Mouse (Mus musculus) thymus, postnatal 25 days (tissue): Measurements from ENCODE around the gene Atxn1.

Experiments
- DNase-seq: peaks from one replicate; pipeline ENCODE4 v3.0.0; 2022

Gene Atxn1

DNA sequence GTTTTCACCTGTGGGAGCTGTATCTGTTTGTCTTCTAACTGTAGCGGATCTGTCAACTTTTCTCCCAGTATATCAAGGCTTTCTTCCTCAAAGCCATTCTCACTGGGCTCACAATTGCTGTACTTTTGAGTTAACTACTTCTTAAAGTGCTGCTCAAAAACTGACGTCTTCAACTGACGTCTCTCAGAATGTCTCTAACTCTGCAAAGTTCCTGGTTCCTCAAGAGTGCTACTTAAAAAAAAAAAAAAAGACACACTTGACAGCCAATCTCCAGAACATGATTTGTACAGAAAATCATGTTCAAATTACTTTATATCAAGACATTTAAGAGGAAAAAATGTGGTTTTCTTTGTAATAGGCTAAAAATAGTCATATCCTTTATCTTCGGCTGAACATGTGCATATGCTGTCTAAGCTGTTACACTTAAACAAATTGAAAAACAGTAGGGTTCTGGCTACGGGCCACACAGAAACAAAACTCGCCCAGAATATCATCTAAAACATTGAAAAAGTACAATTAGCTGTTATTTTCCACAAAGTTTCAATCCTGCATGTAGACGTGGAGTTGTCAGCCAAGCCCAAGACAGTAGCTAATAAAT, 249.1 kb downstream of the Atxn1 start:
- DNase-seq: no peak

GRCm38 (mm10) chr13:45710041-45710440, 254.8 kb downstream of the Atxn1 start:
- DNase-seq: no peak

DNA sequence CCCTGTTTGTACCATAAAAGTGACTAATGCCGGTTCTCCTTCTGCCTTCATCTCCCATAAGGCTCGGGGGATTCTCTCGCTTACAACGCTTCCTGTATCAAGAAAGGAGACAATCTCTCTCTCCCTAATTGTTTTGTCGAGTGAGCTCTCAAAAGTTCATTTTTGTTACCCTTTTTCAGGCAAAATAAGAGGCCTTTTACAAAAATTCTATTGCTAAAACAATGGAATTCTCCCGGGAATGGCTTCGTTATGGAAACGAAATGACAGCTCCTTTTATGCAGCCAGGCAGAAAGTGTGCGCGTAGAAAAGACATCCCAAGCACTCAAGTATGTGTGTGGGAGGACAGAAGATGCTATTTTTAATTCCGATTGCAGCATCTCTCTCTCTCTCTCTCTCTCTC, 255.4 kb downstream of the Atxn1 start:
- DNase-seq: no peak

DNA sequence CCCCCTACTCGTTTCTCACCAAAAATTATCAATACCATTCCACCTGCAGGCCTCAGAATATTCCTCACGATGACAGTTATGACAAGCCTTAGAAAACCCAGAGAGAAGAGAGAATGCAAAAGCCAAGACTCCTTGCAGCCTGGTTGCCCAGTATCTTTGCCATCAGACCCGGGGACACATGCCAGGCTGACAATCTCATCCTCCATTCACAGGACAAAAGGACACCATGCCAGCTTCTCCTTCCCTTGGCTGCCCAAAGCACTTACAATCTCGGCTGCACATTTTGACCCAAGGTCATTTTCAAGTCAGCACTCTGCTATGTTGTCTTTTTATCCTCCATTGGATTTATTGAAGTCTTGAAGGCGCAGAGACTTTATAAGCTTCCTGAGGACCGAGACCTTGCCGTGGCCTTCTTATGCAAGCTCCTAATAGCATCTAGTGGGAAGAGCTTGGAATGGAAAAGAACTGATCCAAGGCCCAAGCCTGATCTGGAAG, 263.5 kb downstream of the Atxn1 start:
- no peak for DNase-seq

DNA sequence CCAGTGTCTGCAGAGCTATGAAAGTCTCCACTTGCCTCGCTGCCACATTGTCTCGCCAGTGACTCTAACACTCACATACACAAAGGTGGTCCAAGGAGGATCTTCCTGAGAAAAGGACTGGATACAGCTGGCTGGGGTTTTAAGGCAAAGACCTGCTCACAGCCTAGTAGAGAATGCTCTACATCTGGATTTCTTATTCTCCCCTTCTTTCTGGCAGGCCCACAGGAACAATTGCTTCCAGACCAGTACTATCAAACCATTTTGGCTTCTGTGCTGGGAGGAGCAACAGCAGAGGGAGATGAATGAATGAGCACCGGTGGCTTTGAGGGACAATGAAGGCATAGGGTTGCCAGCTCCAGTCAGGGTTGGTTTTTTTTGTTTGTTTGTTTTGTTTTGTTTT, 265.8 kb downstream of the Atxn1 start:
- no peak for DNase-seq

DNA sequence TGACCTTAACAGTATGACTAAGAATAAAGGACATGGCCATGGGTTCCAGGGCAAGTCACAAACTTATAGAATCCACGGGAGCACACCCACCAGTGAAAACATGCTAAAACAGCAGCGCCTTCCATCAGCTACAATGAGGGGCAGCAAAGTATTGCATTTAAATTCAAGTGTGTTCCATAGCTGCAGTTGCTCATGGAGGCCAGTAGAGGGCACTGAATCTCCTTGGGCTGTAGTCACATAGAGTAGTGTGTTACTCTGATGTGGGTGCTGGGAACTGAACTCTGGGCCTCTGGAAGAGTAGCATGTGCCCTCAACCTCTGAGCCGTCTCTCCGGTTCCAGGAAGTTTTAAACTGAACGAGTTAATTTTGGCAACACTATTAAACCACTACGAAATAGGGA, 268.8 kb downstream of the Atxn1 start:
- DNase-seq: no peak

DNA sequence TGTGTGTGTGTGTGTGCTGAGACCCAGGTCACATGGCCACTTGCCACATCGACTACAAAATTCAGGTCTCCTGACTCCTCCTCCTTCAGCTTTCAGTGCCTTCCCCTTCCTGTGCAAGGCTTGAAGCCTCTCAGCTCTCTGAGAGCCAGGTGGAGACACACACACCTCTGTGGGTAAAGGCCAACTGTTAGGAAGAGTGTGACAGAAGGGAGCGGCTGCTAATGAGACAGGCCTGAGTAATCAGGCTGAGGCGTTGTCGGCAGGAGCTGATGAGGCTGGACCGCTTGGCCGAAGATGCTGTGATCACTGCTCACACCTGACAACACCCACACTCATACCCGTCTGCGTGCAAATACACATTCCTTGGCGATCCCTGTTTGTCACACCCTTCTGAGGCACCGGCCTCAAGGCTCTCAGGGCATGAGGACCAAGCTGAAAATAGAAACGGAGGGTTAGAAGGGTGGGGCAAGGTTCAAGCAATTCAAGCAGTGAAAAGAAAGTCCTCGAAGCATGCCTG, 269.8 kb downstream of the Atxn1 start:
- no peak for DNase-seq

GRCm38 (mm10) chr13:45693953-45694352, 270.9 kb downstream of the Atxn1 start:
- no peak for DNase-seq

- DNase-seq: peak; percentile 28
Observed at GRCm38 (mm10) chr13:45693534-45693933, 271.3 kb downstream of the Atxn1 start.

DNA sequence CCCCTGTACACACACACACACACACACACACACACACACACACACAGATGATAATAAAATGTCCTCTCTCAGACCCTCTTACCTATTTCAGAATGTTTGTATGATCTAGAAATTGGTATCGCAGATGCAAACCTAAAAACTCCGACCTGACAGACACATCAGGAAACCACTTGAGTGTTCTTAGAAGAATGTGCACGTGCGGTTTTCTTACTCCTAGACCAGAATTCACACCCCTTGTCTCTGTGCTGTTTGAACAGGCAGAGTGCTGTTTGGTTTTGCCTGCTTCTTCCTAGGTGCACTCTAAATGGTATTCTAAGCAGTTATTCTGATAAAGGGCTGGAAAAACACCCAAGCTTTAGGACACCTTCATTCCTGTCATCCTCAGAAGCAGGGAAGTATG, 271.7 kb downstream of the Atxn1 start:
- DNase-seq: no peak

- DNase-seq: no peak
Observed at GRCm38 (mm10) chr13:45692440-45692839, 272.4 kb downstream of the Atxn1 start.

DNA sequence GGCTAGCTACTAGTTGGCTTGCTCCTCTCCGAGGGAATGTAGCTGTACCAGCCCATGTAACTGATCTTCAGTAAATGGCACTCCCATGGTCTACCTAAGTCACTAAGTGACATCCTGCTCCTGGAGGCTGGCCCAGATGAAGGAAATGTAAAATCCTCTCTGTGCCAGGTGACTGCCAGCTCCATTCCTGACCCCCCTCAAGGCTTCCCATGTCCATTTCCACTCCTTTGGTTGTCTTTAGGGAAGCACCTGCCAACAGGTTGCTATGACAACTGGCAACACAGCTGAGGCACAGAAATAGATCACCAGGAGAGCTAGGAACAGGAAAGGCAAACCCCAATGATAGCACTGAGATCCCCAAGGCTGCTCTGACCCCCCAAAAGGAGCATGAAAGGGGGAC, 274.4 kb downstream of the Atxn1 start:
- no peak for DNase-seq

- no peak for DNase-seq
Observed at GRCm38 (mm10) chr13:45688864-45689263, 275.9 kb downstream of the Atxn1 start.

DNA sequence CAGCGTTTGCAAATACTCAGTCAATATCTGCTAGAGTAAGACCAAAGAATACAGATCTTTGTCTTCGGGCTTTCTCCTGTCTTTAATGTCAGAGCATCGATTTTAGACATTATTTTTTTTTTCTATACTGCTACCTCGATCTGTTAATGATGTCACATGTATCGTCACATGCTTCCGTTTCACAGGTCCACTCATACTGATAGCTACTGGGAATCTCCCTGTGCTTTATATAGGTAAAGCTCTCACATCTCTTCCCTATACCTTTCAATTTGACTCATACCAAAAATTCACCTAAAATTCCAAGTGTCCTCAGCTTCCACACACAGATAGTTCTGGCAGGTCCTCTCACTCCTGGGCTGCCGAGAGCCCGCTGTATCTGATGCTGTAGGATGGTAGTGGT, 277.2 kb downstream of the Atxn1 start:
- DNase-seq: no peak

DNA sequence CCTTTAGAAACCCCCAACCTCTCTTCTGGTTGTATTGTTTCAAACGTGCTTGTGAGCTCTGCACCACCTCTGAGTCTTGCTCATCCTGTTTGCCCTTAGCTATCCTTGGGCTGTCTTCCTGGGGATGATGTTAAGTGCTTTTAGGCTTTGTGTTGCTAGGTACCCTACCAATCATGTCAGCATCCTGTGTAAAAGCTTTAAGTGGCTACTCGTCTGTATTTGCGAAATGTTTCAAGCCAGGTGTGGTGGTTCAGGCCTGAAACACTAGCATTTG, 278.6 kb downstream of the Atxn1 start:
- no peak for DNase-seq

- DNase-seq: no peak
Observed at GRCm38 (mm10) chr13:45685575-45686308, 279.1 kb downstream of the Atxn1 start.

DNA sequence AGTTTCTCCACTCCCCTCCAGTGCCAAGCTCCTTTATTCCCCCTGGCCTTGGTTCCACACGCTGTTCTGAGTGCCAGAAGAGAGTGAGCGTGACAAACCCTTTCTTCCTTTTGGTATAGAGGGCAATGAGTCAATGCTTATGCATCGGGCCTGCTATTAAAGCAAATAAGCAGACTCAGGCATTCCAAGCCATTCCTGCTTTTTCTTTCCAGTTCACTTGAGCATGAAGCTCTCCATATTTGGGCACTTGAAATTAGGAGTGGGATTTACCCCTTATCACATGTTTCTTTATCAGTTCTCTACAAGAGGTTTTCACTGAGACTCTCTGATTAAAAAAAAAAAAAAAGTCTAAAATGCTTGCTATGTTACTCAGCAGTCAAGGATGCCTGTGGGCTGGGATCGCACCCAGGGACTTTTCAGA, 279.9 kb downstream of the Atxn1 start:
- no peak for DNase-seq

GRCm38 (mm10) chr13:45683991-45684390, 280.8 kb downstream of the Atxn1 start:
- DNase-seq: no peak

DNA sequence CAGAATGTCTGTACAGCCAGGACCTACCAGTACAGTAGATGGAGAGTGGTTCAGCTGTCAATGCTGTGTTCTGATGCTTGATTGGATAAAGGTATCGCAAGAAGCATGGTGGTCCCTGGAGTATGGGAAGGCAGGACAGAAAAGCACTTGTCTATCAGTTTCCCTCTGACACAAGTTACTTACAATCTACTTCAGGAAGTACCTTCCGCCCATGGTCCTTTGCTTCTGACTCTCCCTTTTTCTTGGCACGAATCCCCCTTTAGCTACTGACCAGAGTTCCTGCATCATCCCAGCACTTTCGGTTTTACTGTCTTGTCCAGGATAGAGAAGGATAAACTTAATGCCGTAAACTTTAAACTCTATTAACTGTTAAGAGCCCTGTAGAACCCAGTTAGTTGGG, 283.6 kb downstream of the Atxn1 start:
- no peak for DNase-seq

DNA sequence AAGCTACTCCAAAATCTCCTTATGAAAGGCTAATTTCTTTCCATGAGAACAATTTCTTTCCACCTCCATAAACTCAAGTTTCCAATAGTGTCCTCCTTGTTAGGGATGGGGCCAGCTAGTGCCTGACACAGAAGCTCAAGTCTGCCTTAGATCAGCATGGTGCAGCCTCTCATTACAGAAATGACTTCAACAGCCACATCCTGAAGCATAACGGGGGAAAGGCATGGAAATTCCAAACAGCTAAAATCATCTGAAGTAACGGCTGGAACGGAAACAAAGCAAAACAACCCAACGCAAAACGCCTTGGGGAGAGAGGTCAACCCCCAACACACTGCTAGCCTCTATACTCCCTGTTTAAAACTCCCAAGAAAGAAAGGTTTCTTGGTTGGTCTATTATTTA, 284.2 kb downstream of the Atxn1 start:
- DNase-seq: no peak

- DNase-seq: no peak
Observed at GRCm38 (mm10) chr13:45679096-45679495, 285.7 kb downstream of the Atxn1 start.

DNA sequence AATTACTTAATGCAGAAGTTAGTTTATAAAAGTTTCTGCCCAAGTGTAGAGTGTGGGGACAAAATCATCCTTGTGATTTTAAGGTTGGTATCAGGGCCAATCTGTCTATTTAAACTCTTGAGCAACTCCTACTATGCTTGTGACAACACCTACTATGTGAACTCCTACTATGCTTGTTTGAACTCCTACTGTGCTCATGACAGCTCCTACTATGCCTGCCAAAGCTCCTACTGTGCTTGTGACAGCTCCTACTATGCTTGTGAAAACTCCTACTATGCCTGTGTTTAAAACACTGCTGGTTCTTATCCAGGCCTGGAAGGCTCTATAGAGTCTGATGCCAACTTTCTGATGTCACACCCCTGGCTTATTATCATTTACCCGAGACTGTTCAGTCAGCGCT, 292.2 kb downstream of the Atxn1 start:
- DNase-seq: no peak

DNA sequence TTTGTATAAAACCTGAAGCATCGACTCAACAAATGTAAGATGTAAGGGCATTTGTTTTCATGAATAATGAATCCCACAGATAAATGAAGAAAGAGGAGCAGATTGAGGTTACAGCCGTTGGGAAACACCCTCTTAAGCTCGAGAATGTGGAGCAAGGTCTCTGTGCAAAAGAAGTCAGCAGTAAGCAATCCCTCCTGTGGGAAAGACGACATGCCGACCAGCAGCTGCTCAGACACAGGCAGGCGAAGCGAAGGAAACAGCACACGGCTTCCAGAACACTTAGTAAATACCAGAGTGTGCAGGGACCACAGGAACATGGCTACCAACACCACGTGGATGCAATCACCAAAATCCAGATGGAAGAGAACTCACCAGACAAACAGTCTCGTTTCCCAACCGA, 294.8 kb downstream of the Atxn1 start:
- DNase-seq: no peak

- no peak for DNase-seq
Observed at GRCm38 (mm10) chr13:45662852-45663251, 302.0 kb downstream of the Atxn1 start.

DNA sequence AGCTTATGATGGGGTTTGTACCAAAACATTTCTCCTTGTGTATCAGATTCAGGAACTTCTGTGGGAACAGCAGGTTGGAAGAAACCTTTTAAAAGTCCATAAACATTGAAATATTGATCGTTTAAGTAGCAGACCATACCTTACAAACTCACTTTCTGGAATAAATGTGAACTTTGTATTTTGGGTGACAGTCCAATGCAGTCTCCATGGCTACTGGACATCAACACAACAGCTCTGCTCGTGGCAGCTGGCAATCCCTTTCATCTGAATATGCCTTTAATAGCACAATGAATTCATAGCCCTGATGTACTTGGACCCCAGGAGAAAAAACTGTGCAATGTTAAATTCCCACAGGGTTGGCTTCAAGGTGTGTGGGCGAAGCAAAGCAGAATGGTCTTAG, 302.6 kb downstream of the Atxn1 start:
- DNase-seq: no peak
